Mouse (Mus musculus): ENCODE results near the gene Gm13697. TPM values are rescaled to one million over a fixed set of nuclear protein-coding genes. Genes with fewer than 3 reads are reported as not detected.
A peak's percentile ranks its signal among the peaks of the same experiment; 100 is the strongest.
"Not testable (repeated sequence)": the region's sequence is repeated elsewhere in the genome, so short reads cannot be mapped to it uniquely, and the experiment has no call there.

The Gm13697 gene
- total and polyA plus RNA-seq, 3 experiments, result 0.04 to 0.44 TPM; not detected in 1

DNA sequence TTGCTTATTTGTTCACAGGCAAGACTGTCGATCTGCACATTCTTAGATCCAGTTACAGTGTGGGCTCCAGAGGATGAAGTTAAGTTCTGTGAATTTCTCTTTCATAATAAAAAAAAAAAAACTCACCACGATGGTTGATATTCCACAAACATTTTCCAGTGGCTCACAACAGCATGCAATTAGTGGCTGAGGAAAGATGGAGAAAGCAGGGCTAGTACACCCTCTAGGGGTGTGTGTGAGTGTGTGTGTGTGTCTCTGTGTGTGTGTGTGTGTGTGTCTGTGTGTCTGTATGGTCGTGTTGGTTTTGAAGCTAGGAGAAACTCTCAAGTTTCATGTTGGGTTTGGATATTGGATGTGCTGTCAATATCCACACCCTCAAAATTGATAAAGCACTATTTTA lies 43.2 kb upstream of the Gm13697 start:
- peaks cover 2 to 20% of the 10 kb centered on the region in 2 experiments; a peak in 3 of 4 replicates for H3K4me1 ChIP-seq (ENCODE audit: control insufficient read depth in 1 of 2, insufficient read depth in 2 of 2)
- peak overlapping the region; percentile 77 for H3K4me2 ChIP-seq (ENCODE audit: insufficient read depth, low read depth, poor library complexity, severe bottlenecking)
- in situ Hi-C loops (cut with MboI; ENCODE audit: low pct_ligation_motif_present, low pct_unique_long_range_greater_than_20kb, low sequenced_read_pairs) (loop anchor here (25.0 kb wide), 1 partner anchor 129 kb away; the partner anchor contains the start of gene Fam171b), dilution Hi-C loops (cut with MboI; ENCODE audit: extremely low pct_ligation_motif_present, extremely low pct_unique_long_range_greater_than_20kb, low sequenced_read_pairs) (no loop called here)
- peak in 1 of 2 experiments; percentile 47; a peak in 2 of 4 replicates for TF ChIP-seq CTCF (conservative IDR thresholded peaks at IDR 0.05 in 1 of 2, IDR thresholded peaks at IDR 0.05 in 1 of 2; ENCODE audit: low read depth in 2 of 2, low read length in 2 of 2)
- TF ChIP-seq ZNF384 (IDR thresholded peaks at IDR 0.05; ENCODE audit: low read depth, low read length), result peak; percentile 57; the same call in 1 of the 2 replicates
- TF ChIP-seq RAD21 (IDR thresholded peaks at IDR 0.05; ENCODE audit: low read depth, low read length), result peak; percentile 31
- peak; percentile 26 for TF ChIP-seq SMC3 (IDR thresholded peaks at IDR 0.05; ENCODE audit: low read depth, low read length)
- no peak for TF ChIP-seq MXI1 (IDR thresholded peaks at IDR 0.05; ENCODE audit: low read depth, low read length)
- H3K27me3 ChIP-seq (replicated peaks), result no peaks in the 10 kb centered on the region
- DNase-seq (ENCODE audit: extremely low read depth), result no peak
- no peaks in the 10 kb centered on the region for H3K9me3 ChIP-seq (replicated peaks; ENCODE audit: low read length)
- H3K36me3 ChIP-seq (replicated peaks in 1 of 2; ENCODE audit: control insufficient read depth in 1 of 2, insufficient read depth in 1 of 2, low read length in 1 of 2), result no peaks in the 10 kb centered on the region
- 0 out of 2 replicates have a peak overlapping the region, but pooled peaks have one; percentile 3 for H3K9ac ChIP-seq (ENCODE audit: insufficient read depth, low read depth)
- peak overlapping the region; percentile 15 to 56 (median 23) for H3K4me3 ChIP-seq (replicated peaks in 1 of 3; ENCODE audit: low read depth in 2 of 3, low read length in 2 of 3, poor library complexity in 1 of 3)
- H3K27ac ChIP-seq (ENCODE audit: insufficient read depth, low read depth), result no peak overlapping the region
- no peaks in the 10 kb centered on the region for H3K79me2 ChIP-seq (replicated peaks; ENCODE audit: control insufficient read depth, extremely low read depth, insufficient read depth, poor library complexity, severe bottlenecking)

DNA sequence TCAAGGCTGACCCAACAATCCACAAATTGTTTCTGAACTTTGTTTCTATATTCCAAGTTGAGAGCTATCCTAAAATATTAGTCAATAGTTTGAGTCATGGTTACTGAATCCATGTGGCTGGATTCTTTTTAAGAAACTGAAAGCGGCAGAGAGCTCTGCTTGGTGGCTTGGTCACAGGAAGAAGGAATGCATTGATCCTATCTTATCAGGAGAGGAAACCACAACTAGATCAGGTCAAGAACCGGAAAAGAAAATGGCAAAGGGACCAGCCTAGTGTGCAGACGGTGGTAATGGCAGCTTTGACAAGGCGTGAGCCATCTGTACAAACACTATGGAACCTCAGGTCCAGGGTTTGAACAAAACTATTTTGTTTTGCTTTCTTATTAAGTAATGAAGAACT lies 42.8 kb upstream of the Gm13697 start:
- Histone ChIP-seq H3K27ac (ENCODE audit: insufficient read depth, low read depth) (no peak overlapping the region), H3K4me2 (ENCODE audit: insufficient read depth, low read depth, poor library complexity, severe bottlenecking) (no peak overlapping the region; the same call in 1 of the 2 replicates), H3K36me3 (replicated peaks in 1 of 2; ENCODE audit: control insufficient read depth in 1 of 2, insufficient read depth in 1 of 2, low read length in 1 of 2) (no peaks in the 10 kb centered on the region), H3K9ac (ENCODE audit: insufficient read depth, low read depth) (no peak overlapping the region), H3K27me3 (replicated peaks) (no peaks in the 10 kb centered on the region), H3K4me1 (ENCODE audit: control insufficient read depth in 1 of 2, insufficient read depth in 2 of 2) (peaks cover 2 to 20% of the 10 kb centered on the region in 2 experiments; a peak in 3 of 4 replicates), H3K79me2 (replicated peaks; ENCODE audit: control insufficient read depth, extremely low read depth, insufficient read depth, poor library complexity, severe bottlenecking) (no peaks in the 10 kb centered on the region), H3K4me3 (replicated peaks in 1 of 3; ENCODE audit: low read depth in 2 of 3, low read length in 2 of 3, poor library complexity in 1 of 3) (no peak overlapping the region), H3K9me3 (replicated peaks; ENCODE audit: low read length) (no peaks in the 10 kb centered on the region)
- in situ Hi-C loops (cut with MboI; ENCODE audit: low pct_ligation_motif_present, low pct_unique_long_range_greater_than_20kb, low sequenced_read_pairs), result loop anchor here (25.0 kb wide), 1 partner anchor 129 kb away; the partner anchor contains the start of gene Fam171b
- dilution Hi-C loops (cut with MboI; ENCODE audit: extremely low pct_ligation_motif_present, extremely low pct_unique_long_range_greater_than_20kb, low sequenced_read_pairs), result no loop called here
- no peak for TF ChIP-seq RAD21 (IDR thresholded peaks at IDR 0.05; ENCODE audit: low read depth, low read length)
- no peak for TF ChIP-seq SMC3 (IDR thresholded peaks at IDR 0.05; ENCODE audit: low read depth, low read length)
- no peak for TF ChIP-seq HCFC1 (IDR thresholded peaks at IDR 0.05; ENCODE audit: low read depth, low read length)
- no peak for TF ChIP-seq CHD1 (IDR thresholded peaks at IDR 0.05; ENCODE audit: low read depth, low read length)
- no peak for TF ChIP-seq MEF2A (IDR thresholded peaks at IDR 0.05; ENCODE audit: borderline replicate concordance, low read depth, low read length)
- DNase-seq (ENCODE audit: extremely low read depth), result no peak

GRCm38 (mm10) chr2:83955393-83955792 lies 29.1 kb upstream of the Gm13697 start, which contains the start of gene Gm13698:
Gm13698 (plus strand) TSS chr2:83955693.
- H3K79me2 ChIP-seq (replicated peaks; ENCODE audit: control insufficient read depth, extremely low read depth, insufficient read depth, poor library complexity, severe bottlenecking); H3K27ac ChIP-seq (ENCODE audit: insufficient read depth, low read depth); in situ Hi-C loops (cut with MboI; ENCODE audit: low pct_ligation_motif_present, low pct_unique_long_range_greater_than_20kb, low sequenced_read_pairs); H3K4me3 ChIP-seq (replicated peaks in 1 of 3; ENCODE audit: low read depth in 2 of 3, low read length in 2 of 3, poor library complexity in 1 of 3); H3K9me3 ChIP-seq (replicated peaks; ENCODE audit: low read length); H3K4me1 ChIP-seq (ENCODE audit: control insufficient read depth in 1 of 2, insufficient read depth in 2 of 2); H3K4me2 ChIP-seq (ENCODE audit: insufficient read depth, low read depth, poor library complexity, severe bottlenecking); dilution Hi-C loops (cut with MboI; ENCODE audit: extremely low pct_ligation_motif_present, extremely low pct_unique_long_range_greater_than_20kb, low sequenced_read_pairs); DNase-seq (ENCODE audit: extremely low read depth); H3K36me3 ChIP-seq (replicated peaks in 1 of 2; ENCODE audit: control insufficient read depth in 1 of 2, insufficient read depth in 1 of 2, low read length in 1 of 2); H3K27me3 ChIP-seq (replicated peaks); H3K9ac ChIP-seq (ENCODE audit: insufficient read depth, low read depth): not testable (repeated sequence)

DNA sequence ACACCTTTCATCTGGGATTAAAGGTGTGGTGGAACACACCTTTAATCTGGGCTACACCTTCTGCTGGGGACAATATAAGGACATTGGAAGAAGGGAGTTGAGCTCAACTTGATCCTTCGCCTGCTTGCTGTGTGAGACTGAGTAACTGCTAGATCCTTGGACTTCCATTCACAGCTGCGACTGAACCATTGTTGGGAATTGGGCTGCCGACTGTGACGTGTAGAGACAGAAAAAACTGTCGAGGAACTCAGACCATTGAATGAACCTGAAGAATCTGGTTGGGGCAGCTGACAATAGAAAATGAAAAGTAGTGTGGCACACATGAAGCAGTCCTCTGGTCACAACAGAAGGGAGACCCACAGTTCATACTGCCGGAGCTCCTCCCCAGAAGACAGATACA lies 23.3 kb upstream of the Gm13697 start, which contains the start of gene Gm13693:
Gene Gm13693, plus strand, starts transcription at position 301 of the 400 bp plus-strand sequence.
- H3K27ac ChIP-seq (ENCODE audit: insufficient read depth, low read depth); dilution Hi-C loops (cut with MboI; ENCODE audit: extremely low pct_ligation_motif_present, extremely low pct_unique_long_range_greater_than_20kb, low sequenced_read_pairs); H3K4me3 ChIP-seq (replicated peaks in 1 of 3; ENCODE audit: low read depth in 2 of 3, low read length in 2 of 3, poor library complexity in 1 of 3); H3K36me3 ChIP-seq (replicated peaks in 1 of 2; ENCODE audit: control insufficient read depth in 1 of 2, insufficient read depth in 1 of 2, low read length in 1 of 2); H3K4me2 ChIP-seq (ENCODE audit: insufficient read depth, low read depth, poor library complexity, severe bottlenecking); H3K9ac ChIP-seq (ENCODE audit: insufficient read depth, low read depth); H3K27me3 ChIP-seq (replicated peaks); H3K9me3 ChIP-seq (replicated peaks; ENCODE audit: low read length); H3K4me1 ChIP-seq (ENCODE audit: control insufficient read depth in 1 of 2, insufficient read depth in 2 of 2); DNase-seq (ENCODE audit: extremely low read depth); in situ Hi-C loops (cut with MboI; ENCODE audit: low pct_ligation_motif_present, low pct_unique_long_range_greater_than_20kb, low sequenced_read_pairs); H3K79me2 ChIP-seq (replicated peaks; ENCODE audit: control insufficient read depth, extremely low read depth, insufficient read depth, poor library complexity, severe bottlenecking): not testable (repeated sequence)

DNA sequence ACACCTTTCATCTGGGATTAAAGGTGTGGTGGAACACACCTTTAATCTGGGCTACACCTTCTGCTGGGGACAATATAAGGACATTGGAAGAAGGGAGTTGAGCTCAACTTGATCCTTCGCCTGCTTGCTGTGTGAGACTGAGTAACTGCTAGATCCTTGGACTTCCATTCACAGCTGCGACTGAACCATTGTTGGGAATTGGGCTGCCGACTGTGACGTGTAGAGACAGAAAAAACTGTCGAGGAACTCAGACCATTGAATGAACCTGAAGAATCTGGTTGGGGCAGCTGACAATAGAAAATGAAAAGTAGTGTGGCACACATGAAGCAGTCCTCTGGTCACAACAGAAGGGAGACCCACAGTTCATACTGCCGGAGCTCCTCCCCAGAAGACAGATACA lies 17.5 kb upstream of the Gm13697 start, which contains the start of gene Gm13695:
Gene Gm13695, plus strand, starts transcription at position 301 of the 400 bp plus-strand sequence.
- H3K36me3 ChIP-seq (replicated peaks in 1 of 2; ENCODE audit: control insufficient read depth in 1 of 2, insufficient read depth in 1 of 2, low read length in 1 of 2); dilution Hi-C loops (cut with MboI; ENCODE audit: extremely low pct_ligation_motif_present, extremely low pct_unique_long_range_greater_than_20kb, low sequenced_read_pairs); H3K79me2 ChIP-seq (replicated peaks; ENCODE audit: control insufficient read depth, extremely low read depth, insufficient read depth, poor library complexity, severe bottlenecking); DNase-seq (ENCODE audit: extremely low read depth); H3K4me3 ChIP-seq (replicated peaks in 1 of 3; ENCODE audit: low read depth in 2 of 3, low read length in 2 of 3, poor library complexity in 1 of 3); H3K4me2 ChIP-seq (ENCODE audit: insufficient read depth, low read depth, poor library complexity, severe bottlenecking); H3K27ac ChIP-seq (ENCODE audit: insufficient read depth, low read depth); H3K27me3 ChIP-seq (replicated peaks); H3K9me3 ChIP-seq (replicated peaks; ENCODE audit: low read length); H3K4me1 ChIP-seq (ENCODE audit: control insufficient read depth in 1 of 2, insufficient read depth in 2 of 2); in situ Hi-C loops (cut with MboI; ENCODE audit: low pct_ligation_motif_present, low pct_unique_long_range_greater_than_20kb, low sequenced_read_pairs); H3K9ac ChIP-seq (ENCODE audit: insufficient read depth, low read depth): not testable (repeated sequence)
